Mouse (Mus musculus) cerebellum, adult 2 months (tissue): ENCODE measurements around the gene Cox7b. TPM values are rescaled to one million over a fixed set of nuclear protein-coding genes. Genes with fewer than 3 reads are reported as not detected.
A peak's percentile ranks its signal among the peaks of the same experiment; 100 is the strongest.
"Not testable (repeated sequence)": the region's sequence is repeated elsewhere in the genome, so short reads cannot be mapped to it uniquely, and the experiment has no call there.

Experiments
- DNase-seq, 2 experiments: peaks; one replicate each; pipeline ENCODE4 v3.0.0; 2021
- H3K27ac ChIP-seq: fragments of 200-500 bp; 2 replicates; pipeline ENCODE4 v1.5.1; 2012; ENCODE audit warnings: low read length, control low read depth, inconsistent platforms; ENCODE audit not compliant: insufficient read depth
- H3K27me3 ChIP-seq: fragments of 200-500 bp; 2 replicates; pipeline ENCODE4 v1.6.1; 2012; ENCODE audit warnings: inconsistent platforms, mild to moderate bottlenecking, low read length, moderate library complexity; ENCODE audit not compliant: control insufficient read depth, insufficient read depth
- H3K4me1 ChIP-seq: fragments of 200-500 bp; 2 replicates; pipeline ENCODE4 v1.6.1; 2011; ENCODE audit warnings: low read length; ENCODE audit not compliant: control insufficient read depth, insufficient read depth
- H3K4me3 ChIP-seq: fragments of 200-500 bp; replicated peaks from 2 replicates; pipeline ENCODE3; 2011; ENCODE audit warnings: mild to moderate bottlenecking, low read depth, low read length, control low read depth; ENCODE audit not compliant: insufficient read depth
- CTCF ChIP-seq: fragments of 200-500 bp; IDR thresholded peaks from 2 replicates; pipeline ENCODE4 v1.5.1; 2011; ENCODE audit warnings: low read depth, mild to moderate bottlenecking, control low read depth, low read length, moderate library complexity, borderline replicate concordance; ENCODE audit not compliant: insufficient read depth
- POLR2A ChIP-seq: fragments of 200-500 bp; IDR thresholded peaks from 2 replicates; pipeline ENCODE4 v1.6.1; 2011; ENCODE audit warnings: low read length, control low read depth, borderline replicate concordance; ENCODE audit not compliant: insufficient read depth
- WGBS: fragments of 180-500 bp; shearing (Covaris S2); methylation state at CpG from one replicate; pipeline ENCODE4 v1.1.7; 2018; 5-methylcytosine and 5-hydroxymethylcytosine counted together
- polyA plus RNA-seq: library from polyadenylated mRNA; depleted of rRNA; stranded (reverse); fragments of >200 nt; gene quantifications from 2 replicates; pipeline ENCODE4 v1.2.3, GENCODE M21; 2012; rRNA removed

Gene Cox7b
- polyA plus RNA-seq: 473 and 495 TPM in 2 replicates

DNA sequence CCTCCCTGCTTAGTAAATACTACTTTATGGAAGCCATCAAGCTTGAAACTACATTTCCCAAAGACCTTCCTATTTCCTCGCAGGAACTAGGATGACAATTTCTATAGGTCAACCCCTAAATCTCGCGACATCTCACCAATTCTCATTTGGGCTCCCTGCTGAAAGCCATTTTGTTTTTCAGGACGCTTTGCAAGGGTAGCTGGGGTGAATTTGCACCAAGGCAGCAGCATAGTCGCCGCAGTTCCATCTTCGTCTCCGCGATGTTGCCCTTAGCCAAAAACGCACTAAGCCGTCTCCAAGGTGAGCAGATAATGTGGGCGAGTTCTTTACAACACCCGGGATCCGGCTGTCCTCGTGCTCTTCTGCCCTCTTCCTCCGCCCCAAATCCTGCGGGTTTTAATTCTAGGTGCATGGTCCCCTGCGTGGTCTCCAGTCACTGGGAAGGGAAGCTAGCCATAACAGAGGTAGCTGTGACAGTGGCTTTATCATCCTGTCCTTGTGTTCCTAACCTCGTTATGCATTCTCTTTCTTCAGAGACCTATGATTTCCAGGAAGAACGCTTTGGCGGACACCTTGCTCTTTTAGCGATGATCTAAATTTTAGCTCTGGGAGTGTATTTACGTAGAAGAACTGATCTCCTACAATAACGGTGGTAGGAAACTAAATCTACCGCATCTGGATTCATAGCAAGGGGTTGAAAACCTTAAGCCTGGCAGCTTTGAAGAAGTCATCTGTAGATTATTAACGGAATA lies at the start of gene Cox7b:
Cox7b (plus strand) TSS at position 130 of the 752 bp plus-strand sequence.
- TF ChIP-seq POLR2A (peak; percentile 72; the same call in 1 of the 2 replicates), CTCF (no peak)
- peak within 1 kb of the TSS; percentile 76 for H3K27ac ChIP-seq
- WGBS: 7% methylated on average over 26 of the region's 26 CpGs
- no peaks in the 10 kb centered on the region for H3K27me3 ChIP-seq
- DNase-seq: peak; percentile 77 to 87
- 0 out of 2 replicates have a peak, but pooled peaks cover 2% of the 10 kb centered on the region for H3K4me1 ChIP-seq
- H3K4me3 ChIP-seq: peak within 1 kb of the TSS; percentile 94

DNA sequence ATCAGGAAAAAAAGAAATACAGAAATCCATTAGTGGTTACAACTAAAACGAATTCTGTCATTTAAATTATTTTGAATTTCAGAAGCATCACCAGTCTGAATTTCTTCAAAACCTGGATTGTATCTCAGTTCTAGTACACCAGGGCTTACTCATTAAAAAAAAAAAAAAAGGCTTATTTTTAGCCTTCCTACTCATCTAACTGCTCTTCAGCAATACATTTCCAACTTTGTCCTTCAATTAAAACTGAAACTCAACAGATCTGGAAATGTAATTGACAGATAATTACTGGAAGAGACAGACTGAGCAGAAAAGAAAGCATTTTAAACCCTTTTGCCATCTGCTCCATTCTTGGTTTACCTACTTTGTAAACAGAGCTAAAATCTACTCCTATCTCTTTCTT lies 13.9 kb upstream of the Cox7b start:
- Histone ChIP-seq H3K27me3 (no peaks in the 10 kb centered on the region), H3K4me3 (no peak overlapping the region), H3K27ac (no peak overlapping the region), H3K4me1 (no peaks in the 10 kb centered on the region)
- no peak for DNase-seq
- 83% methylated on average over 1 of the region's 1 CpGs for WGBS
- TF ChIP-seq CTCF (no peak), POLR2A (no peak)

DNA sequence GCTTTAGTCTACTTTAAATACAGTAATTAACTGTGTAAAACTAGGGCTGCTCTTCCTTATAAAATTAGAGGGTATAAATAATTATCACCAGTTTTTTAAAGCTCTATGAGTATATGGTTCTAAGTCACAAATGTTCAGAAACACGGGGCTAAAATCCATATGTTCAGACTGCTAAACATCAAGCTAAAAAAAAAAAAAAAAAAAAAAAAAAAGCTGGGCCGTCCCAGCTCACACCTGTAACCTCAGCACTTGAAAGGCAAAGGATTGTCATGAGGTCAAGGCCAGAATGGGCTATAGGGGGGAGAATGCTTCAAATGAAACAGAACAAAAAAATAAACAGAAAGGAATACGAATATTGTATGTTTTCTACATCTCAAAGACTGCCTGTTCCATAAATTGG lies 4.7 kb upstream of the Cox7b start:
- Histone ChIP-seq H3K27ac (no peak overlapping the region), H3K4me1 (0 out of 2 replicates have a peak, but pooled peaks cover 2% of the 10 kb centered on the region), H3K27me3 (no peaks in the 10 kb centered on the region), H3K4me3 (peak overlapping the region; percentile 78)
- TF ChIP-seq CTCF: no peak
- 0% methylated on average over 3 of the region's 3 CpGs for WGBS
- DNase-seq: no peak

DNA sequence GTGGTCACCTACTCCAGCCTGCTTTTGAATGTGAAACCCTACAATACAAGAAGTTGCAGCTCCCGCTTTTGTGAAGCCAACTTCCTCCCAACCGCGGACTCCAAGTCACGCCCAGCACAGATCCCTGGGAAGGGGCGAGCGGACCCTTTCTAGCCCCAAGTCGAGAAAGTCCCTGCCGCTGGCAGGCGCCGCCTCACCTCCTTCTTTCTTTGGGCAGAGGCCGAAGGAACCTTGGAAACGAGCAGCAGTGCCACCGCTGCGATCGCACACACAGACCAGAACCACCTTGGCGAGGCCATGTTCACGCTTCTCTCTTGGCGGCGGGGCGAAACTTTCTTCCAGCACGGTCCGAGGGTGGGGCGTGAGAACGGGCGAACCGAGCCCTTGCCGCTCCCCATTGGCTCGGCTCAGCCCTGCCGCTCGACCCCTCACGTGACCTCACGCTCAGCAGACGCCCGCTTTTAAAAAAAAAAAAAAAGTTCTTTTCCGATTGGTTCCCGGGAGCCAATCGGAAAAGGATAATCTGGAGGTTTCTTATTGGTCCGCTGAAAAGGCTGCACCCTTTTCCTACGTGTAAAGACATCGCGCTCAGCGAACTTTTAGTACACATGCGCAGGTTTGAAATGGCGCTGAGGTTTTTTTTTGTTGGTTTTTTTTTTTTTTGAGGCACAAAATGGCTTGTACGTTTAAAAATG lies 3.9 kb upstream of the Cox7b start, which contains the start of gene Magt1:
Magt1 (minus strand) TSS at position 442 of the 695 bp plus-strand sequence.
- 7% methylated on average over 45 of the region's 45 CpGs for WGBS
- TF ChIP-seq CTCF (no peak), POLR2A (peak; percentile 39; the same call in 1 of the 2 replicates)
- Histone ChIP-seq H3K27ac (peak within 1 kb of the TSS; percentile 36; the same call in 1 of the 2 replicates), H3K4me3 (peak within 1 kb of the TSS; percentile 78), H3K27me3 (no peaks in the 10 kb centered on the region), H3K4me1 (0 out of 2 replicates have a peak, but pooled peaks cover 2% of the 10 kb centered on the region)
- DNase-seq: peak; percentile 80 to 90

DNA sequence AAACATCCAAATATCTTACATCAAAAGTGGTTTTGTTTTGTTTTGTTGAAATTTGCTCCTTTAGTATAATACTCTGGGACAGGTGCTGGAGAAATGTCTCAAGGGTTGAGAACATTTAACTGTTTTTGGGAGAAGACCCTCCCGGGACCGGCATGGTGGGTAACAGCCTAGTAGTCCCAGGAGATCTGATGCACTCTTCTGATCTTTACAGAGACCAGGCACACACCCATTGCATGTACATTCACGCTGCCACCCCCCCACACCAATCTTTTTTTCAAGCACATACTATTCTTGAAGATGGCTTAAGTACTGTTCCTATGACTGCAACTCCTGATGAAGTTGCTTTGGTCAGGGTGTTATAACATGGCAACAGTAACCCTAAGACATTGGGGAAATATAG lies 2.9 kb upstream of the Cox7b start:
- Histone ChIP-seq H3K27ac (peak overlapping the region; percentile 36; the same call in 1 of the 2 replicates), H3K4me1 (0 out of 2 replicates have a peak, but pooled peaks cover 2% of the 10 kb centered on the region), H3K4me3 (peak overlapping the region; percentile 15), H3K27me3 (no peaks in the 10 kb centered on the region)
- 61% methylated on average over 3 of the region's 3 CpGs for WGBS
- TF ChIP-seq POLR2A: no peak
- no peak for TF ChIP-seq CTCF
- peak in 1 of 2 experiments; percentile 2 for DNase-seq

DNA sequence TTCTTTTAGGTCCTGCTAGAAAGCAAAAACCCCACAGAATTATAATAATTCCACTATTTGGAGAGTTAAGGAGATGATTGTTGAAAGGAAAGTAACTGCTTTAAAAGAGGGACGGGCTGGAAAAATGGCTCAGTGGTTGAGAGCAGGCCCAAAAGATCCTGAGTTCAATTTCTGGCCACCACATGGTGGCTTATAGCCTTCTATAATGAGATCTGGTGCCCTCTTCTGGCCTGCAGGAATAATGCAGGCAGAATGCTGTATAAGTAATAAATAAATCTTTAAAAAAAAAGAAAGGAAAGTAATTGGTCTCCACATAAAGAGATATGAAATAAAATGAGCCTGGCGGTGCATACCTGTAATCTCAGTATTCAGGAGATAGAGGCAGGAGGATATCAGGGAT lies 2.3 kb upstream of the Cox7b start:
- TF ChIP-seq POLR2A (no peak), CTCF (0 out of 2 replicates have a peak, but pooled peaks have one; percentile 20)
- WGBS: 16% methylated on average over 2 of the region's 2 CpGs
- peak; percentile 30 to 34 for DNase-seq

DNA sequence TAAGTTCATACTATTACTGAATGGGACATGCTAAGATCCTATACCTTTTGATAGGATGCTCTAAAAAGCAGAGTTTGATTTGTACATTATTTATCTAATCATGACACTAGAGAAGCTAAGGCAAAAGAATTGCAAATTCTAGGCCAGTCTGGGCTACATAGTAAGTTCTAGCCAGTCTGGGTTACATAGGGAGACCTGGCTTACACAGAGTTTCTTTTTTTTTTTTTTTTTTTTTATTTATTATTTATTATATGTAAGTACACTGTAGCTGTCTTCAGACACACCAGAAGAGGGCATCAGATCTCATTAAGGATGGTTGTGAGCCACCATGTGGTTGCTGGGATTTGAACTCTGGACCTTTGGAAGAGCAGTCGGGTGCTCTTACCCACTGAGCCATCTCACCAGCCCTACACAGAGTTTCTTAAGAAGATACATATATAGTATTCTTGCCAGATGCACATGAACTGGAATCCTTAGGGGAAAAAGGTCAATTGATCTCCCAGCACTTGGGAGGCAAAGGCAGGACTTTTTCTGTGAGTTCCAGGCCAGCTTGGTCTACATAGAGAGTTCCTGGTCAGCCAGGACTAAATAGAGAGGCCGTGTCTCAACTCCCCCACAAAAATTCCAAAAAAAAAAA lies 641 bp upstream of the Cox7b start:
- WGBS: 56% methylated on average over 2 of the region's 2 CpGs
- not testable (repeated sequence) for H3K4me1 ChIP-seq, H3K4me3 ChIP-seq, DNase-seq, H3K27me3 ChIP-seq, H3K27ac ChIP-seq

More for the DNA sequence above, 2.3 kb upstream of the Cox7b start:
- 0 out of 2 replicates have a peak, but pooled peaks cover 2% of the 10 kb centered on the region for H3K4me1 ChIP-seq
- H3K27ac ChIP-seq: no peak overlapping the region
- H3K27me3 ChIP-seq: no peaks in the 10 kb centered on the region
- no peak overlapping the region for H3K4me3 ChIP-seq

DNA sequence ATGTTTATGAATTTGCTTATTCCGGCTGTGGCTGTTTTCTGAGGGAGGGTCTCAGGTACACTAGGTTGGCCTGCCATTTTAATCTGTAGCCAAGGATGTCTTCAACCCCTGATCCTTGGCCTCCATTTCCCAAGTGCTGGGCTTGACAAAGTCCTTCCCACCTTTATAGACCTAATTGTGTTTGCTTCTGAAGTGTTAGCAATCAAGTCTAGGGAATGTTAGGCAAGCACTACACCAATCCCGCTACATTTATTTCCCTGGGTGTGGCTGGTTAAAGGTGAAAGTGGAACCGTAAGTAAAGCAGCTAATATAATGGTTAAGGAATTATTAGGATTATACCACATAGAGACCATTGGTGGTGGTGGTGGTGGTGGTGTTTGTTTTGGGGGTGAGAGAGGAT lies 1.6 kb downstream of the Cox7b start:
- no peak for DNase-seq
- Histone ChIP-seq H3K4me3 (peak overlapping the region; percentile 34), H3K4me1 (0 out of 2 replicates have a peak, but pooled peaks cover 2% of the 10 kb centered on the region), H3K27me3 (no peaks in the 10 kb centered on the region), H3K27ac (no peak overlapping the region)
- 81% methylated on average over 3 of the region's 3 CpGs for WGBS
- no peak for TF ChIP-seq CTCF
- no peak for TF ChIP-seq POLR2A
